Mouse (Mus musculus) right cerebral cortex, postnatal 4 days (tissue): ENCODE data around the gene Gbp7.
"Not testable (repeated sequence)": the region's sequence is repeated elsewhere in the genome, so short reads cannot be mapped to it uniquely, and the experiment has no call there.

Experiments used
- DNase-seq: peaks from one replicate; pipeline ENCODE4 v3.0.0-alpha.2; 2022

Gene Gbp7

DNA sequence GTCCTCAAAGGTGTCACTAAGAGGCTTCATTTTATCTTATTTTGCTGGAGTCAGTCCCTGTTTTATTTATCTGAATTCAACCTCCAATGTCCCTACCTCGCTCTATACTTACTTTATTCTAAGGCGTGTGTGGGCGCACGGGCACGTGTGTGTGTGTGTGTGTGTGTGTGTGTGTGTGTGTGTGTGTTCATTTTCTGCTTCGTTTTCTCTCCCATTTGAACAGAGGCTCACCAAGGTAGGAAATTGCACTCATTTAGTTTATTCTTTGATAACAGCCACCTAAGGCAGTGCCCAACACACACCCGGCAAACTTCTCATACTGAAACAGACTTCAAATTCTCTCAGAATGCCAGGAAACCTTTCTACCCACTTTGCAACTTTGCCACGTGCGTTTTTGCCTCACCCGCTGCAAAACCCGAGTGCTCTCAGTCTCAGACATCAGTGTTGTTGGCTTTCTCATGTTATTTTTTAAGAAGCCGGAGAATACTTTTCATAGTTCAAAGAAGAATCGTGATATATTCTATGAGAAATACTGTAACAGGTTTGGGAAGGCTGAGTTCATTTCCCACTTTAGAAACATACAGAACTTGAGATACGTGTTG, 31.0 kb downstream of the Gbp7 start:
- no peak for DNase-seq

DNA sequence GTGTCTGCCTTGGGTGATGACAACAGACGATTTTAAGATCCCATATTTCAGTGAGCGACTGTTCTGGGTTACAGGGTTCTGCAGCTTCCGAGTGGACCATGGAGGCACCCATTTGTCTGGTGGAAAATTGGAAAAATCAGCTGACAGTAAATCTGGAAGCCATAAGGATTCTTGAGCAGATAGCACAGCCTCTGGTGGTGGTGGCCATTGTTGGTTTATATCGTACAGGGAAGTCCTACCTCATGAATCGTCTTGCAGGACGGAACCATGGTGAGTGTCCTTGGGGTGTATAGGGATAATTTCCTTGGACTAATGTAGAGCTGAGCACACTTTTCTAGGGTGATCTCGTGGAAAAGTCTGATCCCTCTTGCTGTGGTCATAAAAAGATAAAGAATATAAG, 31.5 kb downstream of the Gbp7 start:
- no peak for DNase-seq

DNA sequence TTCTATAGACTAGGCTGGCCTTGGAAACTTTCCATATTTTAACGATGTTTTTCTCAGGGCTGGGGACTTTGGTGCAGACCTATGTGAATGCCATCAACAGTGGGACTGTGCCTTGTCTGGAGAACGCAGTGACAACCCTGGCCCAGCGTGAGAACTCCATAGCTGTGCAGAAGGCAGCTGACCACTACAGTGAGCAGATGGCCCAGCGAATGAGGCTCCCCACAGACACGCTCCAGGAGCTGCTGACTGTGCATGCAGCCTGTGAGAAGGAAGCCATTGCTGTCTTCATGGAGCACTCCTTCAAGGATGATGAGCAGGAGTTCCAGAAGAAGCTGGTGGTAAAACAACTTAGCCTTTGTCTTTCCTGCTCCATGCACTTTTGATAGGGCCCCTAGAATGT, 37.3 kb downstream of the Gbp7 start:
- not testable (repeated sequence) for DNase-seq

DNA sequence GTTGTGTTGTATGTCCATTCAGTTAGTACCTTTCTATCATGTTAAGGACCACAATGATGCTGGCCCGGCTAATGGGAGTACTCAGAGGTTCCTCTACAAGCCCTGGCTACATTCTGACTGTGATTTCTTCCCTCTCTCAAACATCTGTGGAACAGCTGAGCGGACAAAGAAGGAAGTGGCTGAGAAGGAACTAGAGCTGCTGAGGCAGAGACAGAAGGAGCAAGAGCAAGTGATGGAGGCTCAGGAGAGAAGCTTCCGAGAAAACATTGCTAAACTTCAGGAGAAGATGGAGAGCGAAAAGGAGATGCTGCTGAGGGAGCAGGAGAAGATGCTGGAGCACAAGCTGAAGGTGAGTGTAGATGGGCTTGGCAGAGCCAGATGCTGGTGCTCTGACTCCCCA, 40.6 kb downstream of the Gbp7 start:
- no peak for DNase-seq

GRCm38 (mm10) chr3:142577108-142577507, 47.0 kb downstream of the Gbp7 start:
- no peak for DNase-seq

- DNase-seq: no peak
Observed at GRCm38 (mm10) chr3:142578342-142578741, 48.2 kb downstream of the Gbp7 start.

DNA sequence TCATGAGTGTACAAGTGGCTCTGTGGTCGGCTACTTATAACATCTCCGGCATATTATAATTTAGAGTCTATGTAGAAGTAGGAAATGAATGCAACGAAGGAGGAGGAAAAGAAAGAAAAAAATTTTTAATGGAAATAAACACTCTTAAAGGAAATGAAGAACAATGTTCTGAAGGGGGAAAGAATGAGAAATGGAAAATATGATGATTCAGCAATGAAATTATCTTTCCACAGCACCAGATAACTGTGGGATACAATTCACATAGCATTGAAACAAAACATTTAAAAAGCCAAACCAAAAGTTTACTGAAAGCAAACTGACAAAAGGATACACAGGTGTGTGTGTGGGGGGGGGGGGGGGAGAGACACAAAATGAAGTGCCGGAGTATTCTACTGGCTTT, 52.9 kb downstream of the Gbp7 start:
- DNase-seq: no peak

DNA sequence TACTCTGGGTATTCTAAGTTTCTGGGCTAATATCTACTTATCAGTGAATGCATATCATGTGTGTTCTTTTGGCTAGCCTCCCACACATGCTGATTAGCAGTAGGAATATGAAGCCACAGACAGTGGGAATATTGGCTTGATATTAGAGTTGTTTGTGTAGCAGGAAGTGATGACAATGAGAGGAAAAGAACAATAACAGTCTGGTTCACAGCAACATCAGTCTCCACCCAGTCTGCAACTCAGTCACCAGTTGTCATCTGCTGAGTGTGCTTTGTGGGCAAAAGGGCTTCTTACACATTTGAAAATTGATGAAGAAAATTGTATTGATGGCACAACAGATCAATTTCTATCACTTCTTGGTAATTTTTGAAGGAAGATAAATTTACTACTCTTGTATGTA, 57.2 kb downstream of the Gbp7 start:
- no peak for DNase-seq

DNA sequence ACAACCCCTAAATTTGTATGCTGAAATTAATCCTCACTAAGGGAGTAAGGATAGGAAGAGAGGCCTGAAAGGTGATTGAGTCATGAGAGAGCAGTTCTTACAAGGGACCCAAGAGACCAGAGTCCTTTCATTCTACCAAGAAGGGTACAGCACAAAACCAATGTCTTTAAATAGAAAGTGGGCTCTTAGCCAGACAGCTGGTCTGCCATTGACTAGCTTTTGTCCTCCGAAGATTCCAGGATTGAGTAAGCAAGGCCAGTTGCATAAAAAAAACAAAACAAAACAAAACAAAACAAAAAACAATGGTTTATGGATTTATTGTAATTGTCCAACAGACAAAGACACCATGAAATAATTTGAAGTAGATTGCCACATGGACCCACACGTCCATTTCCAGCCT, 58.7 kb downstream of the Gbp7 start:
- DNase-seq: no peak

DNA sequence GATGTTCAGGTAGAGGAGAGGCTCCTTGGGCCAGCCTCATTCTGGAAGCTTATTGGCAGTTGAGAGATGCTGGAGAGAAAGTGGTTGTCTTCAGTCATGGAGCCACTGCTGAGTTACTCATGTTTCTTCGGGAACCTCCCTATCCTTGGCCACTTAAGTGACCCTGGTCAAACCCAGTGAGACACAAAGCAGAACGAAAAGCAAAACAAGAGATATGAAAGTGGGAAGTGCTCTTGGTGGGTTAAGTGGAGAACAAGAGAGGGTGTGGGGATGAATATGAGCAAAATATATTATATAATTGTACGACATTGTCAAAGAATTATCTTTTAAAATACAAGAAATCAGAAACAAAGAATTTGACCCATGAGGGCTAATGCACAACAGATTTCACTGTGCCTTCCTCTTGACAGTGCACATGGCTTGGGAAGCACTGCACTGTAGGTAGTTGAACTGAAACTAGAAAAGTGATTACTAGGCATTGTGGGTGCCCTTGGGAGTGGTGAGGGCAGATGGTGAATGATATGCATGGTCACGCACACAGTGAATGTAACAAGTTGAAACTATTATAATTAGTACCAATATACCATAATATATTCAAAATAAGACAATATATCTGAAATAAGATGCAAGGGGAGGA, 60.4 kb downstream of the Gbp7 start:
- no peak for DNase-seq

DNA sequence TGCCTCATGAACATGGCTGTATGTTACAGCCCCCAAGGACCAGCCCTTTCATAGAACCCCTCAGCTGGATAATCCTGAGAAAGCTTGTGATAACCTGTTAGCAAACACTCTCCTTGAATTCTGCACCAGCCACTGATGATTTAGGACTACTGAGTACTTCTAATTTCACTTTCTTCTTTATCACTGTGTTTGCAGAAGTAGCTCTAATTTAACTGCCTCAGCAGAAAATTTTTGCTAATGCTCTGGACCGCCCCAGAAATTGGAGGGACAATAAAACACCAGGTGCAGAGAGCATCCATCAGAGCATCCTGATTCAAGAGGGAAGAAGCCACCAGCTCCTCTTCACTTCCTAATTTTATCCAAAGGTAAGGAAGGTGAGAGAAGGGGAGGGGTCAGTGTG, 64.4 kb downstream of the Gbp7 start, which contains the start of gene Gbp2b:
TSS of gene Gbp2b (plus strand) at position 301 of the 400 bp plus-strand sequence.
- DNase-seq: no peak

- DNase-seq: no peak
Observed at GRCm38 (mm10) chr3:142597923-142598322, 67.8 kb downstream of the Gbp7 start.
